Mouse (Mus musculus) neural tube, embryonic 14.5 days (tissue): ENCODE data around the gene Crim1. TPM values are rescaled to one million over a fixed set of nuclear protein-coding genes. Genes with fewer than 3 reads are reported as not detected.
"Not testable (repeated sequence)": the region's sequence is repeated elsewhere in the genome, so short reads cannot be mapped to it uniquely, and the experiment has no call there.

Source experiments
- ATAC-seq: fragments of 200-750 bp; cut with Nextera tagmentation; 2 replicates; pipeline ENCODE4 v1.8.0; 2017; ENCODE audit warnings: low read depth, mild to moderate bottlenecking, moderate TSS enrichment, moderate library complexity
- H3K27ac ChIP-seq: fragments of 300-500 bp; sonication (generic); 2 replicates; pipeline ENCODE4 v1.5.1; 2014; ENCODE audit warnings: low read depth, mild to moderate bottlenecking, control low read depth, low read length, moderate library complexity, mixed read lengths
- H3K27me3 ChIP-seq: fragments of 300-500 bp; sonication (generic); 2 replicates; pipeline ENCODE4 v1.6.1; 2014; ENCODE audit warnings: low read length; ENCODE audit not compliant: control insufficient read depth, insufficient read depth
- H3K36me3 ChIP-seq: fragments of 300-500 bp; sonication (generic); 2 replicates; pipeline ENCODE4 v1.6.1; 2014; ENCODE audit warnings: low read length, mixed read lengths; ENCODE audit not compliant: control insufficient read depth, insufficient read depth
- H3K4me1 ChIP-seq: fragments of 300-500 bp; sonication (generic); 2 replicates; pipeline ENCODE4 v1.6.1; 2014; ENCODE audit warnings: low read length; ENCODE audit not compliant: control insufficient read depth, insufficient read depth
- H3K4me2 ChIP-seq: fragments of 300-500 bp; sonication (generic); 2 replicates; pipeline ENCODE4 v1.6.1; 2014; ENCODE audit warnings: mild to moderate bottlenecking, low read depth, low read length, control low read depth
- H3K4me3 ChIP-seq: fragments of 300-500 bp; sonication (generic); 2 replicates; pipeline ENCODE4 v1.5.1; 2014; ENCODE audit warnings: low read depth, low read length, control low read depth, mixed read lengths
- H3K9ac ChIP-seq: fragments of 300-500 bp; sonication (generic); replicated peaks from 2 replicates; pipeline ENCODE4 v1.6.1; 2014; ENCODE audit warnings: low read depth, mild to moderate bottlenecking, control low read depth, low read length, mixed read lengths
- H3K9me3 ChIP-seq: fragments of 300-500 bp; sonication (generic); 2 replicates; pipeline ENCODE4 v1.6.1; 2016; ENCODE audit warnings: low read length; ENCODE audit not compliant: control insufficient read depth
- WGBS: fragments of 180-500 bp; shearing (Covaris S2); extraction: QIAGEN DNeasy Blood & Tissue Kit; methylation state at CpG from one replicate; pipeline ENCODE4 v1.1.7; 2014; 5-methylcytosine and 5-hydroxymethylcytosine counted together
- polyA plus RNA-seq: library from polyadenylated mRNA; unstranded; fragments of >200 nt; fragmentation: Nextera tagmentation; extraction: Ambion mirVana; gene quantifications from 2 replicates; pipeline ENCODE4 v1.2.1, GENCODE M21; 2014

The Crim1 gene
- polyA plus RNA-seq, 1 experiment from 2014 or later: 22.8 TPM

DNA sequence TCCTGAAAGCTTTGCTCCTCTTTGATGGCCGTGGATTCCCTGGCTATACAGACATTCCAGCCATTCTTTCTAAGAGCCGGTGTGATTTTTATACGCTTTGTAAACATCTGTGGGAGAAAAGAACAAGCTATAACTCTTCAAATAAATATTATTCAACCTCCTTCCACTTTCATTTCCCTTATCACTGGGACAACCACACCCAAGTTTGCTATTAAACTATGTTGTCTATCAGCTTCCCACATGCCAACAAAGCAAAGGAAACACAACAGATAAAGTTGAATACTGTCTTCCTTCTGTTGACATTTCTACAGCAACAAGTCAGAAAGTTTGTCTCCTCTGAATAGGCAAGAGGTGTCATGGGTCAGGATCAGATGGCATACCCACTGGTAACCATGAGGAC, 48.9 kb downstream of the Crim1 start:
- Histone ChIP-seq H3K9me3 (no peaks in the 10 kb centered on the region), H3K9ac (no peak overlapping the region), H3K4me2 (no peak overlapping the region), H3K4me3 (no peak overlapping the region), H3K36me3 (no peaks in the 10 kb centered on the region), H3K27ac (no peak overlapping the region), H3K27me3 (no peaks in the 10 kb centered on the region), H3K4me1 (peaks cover 4% of the 10 kb centered on the region; the same call in 1 of the 2 replicates)
- 55% methylated on average over 3 of the region's 3 CpGs for WGBS
- ATAC-seq: no peak

DNA sequence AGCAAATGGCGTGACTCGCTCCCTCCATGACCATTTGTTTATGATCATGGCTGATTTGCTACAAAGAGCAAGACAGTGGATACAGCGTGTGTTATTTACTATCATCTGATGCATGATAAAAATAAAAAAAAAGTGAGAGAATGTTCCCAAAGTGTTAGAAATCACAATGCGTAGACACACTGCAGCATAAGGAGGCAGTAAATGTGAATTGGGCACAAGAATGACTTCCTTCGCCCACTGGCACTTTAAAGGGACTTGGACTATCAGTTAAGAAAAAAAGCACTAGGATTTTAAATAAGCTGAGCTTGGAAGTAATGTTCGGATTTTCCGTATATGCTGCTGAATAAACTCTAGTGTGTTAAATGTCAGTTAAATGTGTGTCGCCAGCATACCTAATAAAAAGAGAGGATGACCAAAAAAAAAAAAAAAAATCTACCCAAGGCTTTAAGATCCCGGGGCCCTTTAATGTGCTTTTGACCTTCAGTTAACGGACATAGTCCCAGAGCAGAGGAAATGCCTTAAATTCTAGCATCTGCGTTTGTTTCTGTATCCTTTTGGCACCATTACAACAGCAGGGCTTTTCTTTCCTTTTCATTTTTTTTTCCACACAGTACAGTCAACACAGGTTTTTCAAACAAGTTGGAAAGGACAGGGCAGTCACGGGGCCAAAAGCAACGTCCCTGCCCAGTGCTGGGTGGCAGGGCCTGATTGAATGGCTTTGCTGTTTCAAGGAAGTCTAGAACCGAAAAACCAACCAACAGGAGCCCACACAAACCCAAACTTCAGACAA, 50.3 kb downstream of the Crim1 start:
- peaks cover 9% of the 10 kb centered on the region; the same call in 1 of the 2 replicates for H3K4me1 ChIP-seq
- no peak overlapping the region for H3K27ac ChIP-seq
- WGBS: 76% methylated on average over 14 of the region's 14 CpGs
- ATAC-seq: no peak
- no peaks in the 10 kb centered on the region for H3K9me3 ChIP-seq
- no peak overlapping the region for H3K4me2 ChIP-seq
- no peaks in the 10 kb centered on the region for H3K27me3 ChIP-seq
- H3K4me3 ChIP-seq: no peak overlapping the region
- H3K9ac ChIP-seq: no peak overlapping the region
- no peaks in the 10 kb centered on the region for H3K36me3 ChIP-seq

DNA sequence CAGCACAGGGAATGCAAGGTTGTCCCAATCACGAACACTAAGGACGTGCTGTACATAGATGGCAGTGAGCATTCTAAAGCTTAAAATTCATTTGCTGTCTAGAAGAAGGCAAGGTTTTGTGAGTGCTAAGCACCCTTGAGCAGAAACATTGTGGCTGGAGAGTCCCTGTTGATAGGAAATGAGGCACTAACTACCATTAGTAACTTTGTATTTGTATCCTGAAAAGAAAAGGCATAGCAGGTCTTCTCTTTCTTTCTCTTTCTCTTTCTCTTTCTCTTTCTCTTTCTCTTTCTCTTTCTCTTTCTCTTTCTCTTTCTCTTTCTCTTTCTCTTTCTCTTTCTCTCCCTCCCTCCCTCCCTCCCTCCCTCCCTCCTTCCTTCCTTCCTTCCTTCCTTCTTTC, 53.5 kb downstream of the Crim1 start:
- not testable (repeated sequence) for H3K27ac ChIP-seq, H3K36me3 ChIP-seq, H3K4me2 ChIP-seq, ATAC-seq, H3K9ac ChIP-seq, H3K4me3 ChIP-seq, H3K9me3 ChIP-seq, H3K27me3 ChIP-seq, H3K4me1 ChIP-seq
- 93% methylated on average over 2 of the region's 2 CpGs for WGBS

DNA sequence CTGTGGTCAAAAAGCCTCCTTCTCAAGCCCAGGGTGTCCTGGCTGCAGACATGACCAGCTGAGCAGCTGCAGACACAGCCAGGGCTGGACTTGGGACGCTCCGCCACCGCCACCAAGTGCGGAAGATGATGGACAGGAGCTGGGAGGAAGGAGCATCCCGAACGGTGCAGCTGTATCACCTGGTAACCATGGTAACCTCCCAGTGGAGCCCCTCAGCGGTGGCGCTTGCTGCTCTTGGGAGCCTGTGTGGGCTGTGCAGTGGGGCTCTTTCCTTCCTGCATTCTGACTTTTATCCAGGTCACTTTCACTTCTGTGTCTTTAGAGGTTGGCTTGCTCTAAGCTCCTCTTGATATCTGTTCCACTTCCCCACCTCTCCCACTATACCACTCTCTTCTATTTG, 54.2 kb downstream of the Crim1 start:
- WGBS: 50% methylated on average over 8 of the region's 8 CpGs
- no peaks in the 10 kb centered on the region for H3K27me3 ChIP-seq
- peak; percentile 50; the same call in 1 of the 2 replicates for ATAC-seq
- H3K4me2 ChIP-seq: no peak overlapping the region
- no peak overlapping the region for H3K9ac ChIP-seq
- H3K4me1 ChIP-seq: peaks cover 5% of the 10 kb centered on the region; the same call in 1 of the 2 replicates
- H3K9me3 ChIP-seq: no peaks in the 10 kb centered on the region
- H3K27ac ChIP-seq: no peak overlapping the region
- no peaks in the 10 kb centered on the region for H3K36me3 ChIP-seq
- no peak overlapping the region for H3K4me3 ChIP-seq

DNA sequence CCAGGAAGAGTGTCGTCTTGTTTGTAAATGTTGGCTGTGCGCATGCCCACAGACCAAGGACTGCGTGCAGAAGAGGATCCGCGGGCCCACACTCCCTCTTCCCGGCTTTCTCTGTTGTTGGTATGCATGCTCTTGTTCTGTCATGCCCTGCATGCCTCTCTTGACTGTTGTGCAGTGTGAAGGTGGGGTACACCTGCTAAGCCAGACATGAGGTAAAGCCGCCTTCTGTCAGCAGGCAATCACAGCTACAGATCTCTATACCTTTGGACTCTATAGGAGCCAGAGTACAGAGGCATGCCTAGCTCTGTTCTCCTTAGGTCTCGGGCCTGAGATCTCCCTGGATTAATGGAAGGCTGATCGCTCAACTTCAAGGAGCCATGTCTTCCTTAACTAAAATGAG, 55.7 kb downstream of the Crim1 start:
- WGBS: 96% methylated on average over 9 of the region's 9 CpGs
- Histone ChIP-seq H3K4me3 (no peak overlapping the region), H3K27ac (no peak overlapping the region), H3K27me3 (no peaks in the 10 kb centered on the region), H3K4me2 (no peak overlapping the region), H3K4me1 (peaks cover 5% of the 10 kb centered on the region; the same call in 1 of the 2 replicates), H3K9me3 (no peaks in the 10 kb centered on the region), H3K36me3 (no peaks in the 10 kb centered on the region), H3K9ac (no peak overlapping the region)
- ATAC-seq: no peak

DNA sequence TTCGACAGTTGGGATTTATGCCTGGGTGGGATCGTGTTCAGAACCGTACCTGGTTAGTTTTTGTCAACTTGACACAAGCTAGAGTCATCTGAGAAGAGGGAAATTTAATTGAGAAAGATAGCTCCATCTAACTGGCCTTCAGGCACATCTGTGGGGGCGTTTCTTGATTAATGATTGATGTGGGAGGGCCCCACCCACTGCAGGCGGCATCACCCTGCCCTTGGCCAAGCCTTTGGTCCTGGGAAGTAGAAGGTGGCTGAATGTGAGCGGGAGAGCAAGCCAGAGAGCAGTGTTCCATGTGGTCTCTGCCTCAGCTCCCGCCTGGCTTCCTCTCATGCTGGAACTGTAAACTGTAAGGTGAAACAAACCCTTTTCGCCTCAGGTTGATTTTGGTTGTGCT, 56.5 kb downstream of the Crim1 start:
- Histone ChIP-seq H3K9me3 (no peaks in the 10 kb centered on the region), H3K4me3 (no peak overlapping the region), H3K4me2 (no peak overlapping the region), H3K4me1 (peaks cover 5% of the 10 kb centered on the region; the same call in 1 of the 2 replicates), H3K27ac (no peak overlapping the region), H3K36me3 (no peaks in the 10 kb centered on the region), H3K9ac (no peak overlapping the region), H3K27me3 (no peaks in the 10 kb centered on the region)
- no peak for ATAC-seq
- WGBS: 78% methylated on average over 8 of the region's 8 CpGs

DNA sequence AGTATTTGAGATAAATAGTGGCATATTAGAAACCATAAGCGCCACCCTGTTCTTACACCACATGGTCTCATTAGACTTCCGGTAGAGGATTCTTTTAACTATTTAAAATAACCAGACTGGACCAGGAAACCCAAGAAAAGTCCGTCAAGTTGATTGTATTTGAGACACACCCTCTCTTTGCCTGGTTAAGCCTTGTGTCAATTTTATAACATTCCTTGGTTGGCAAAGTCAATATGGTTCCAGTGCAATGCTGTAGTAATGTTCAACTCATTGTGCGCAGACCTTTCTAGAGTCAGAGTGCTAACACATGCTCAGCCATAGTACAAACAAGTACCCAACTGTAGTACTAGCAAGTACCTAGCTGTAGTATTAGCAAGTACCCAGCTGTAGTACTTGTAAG, 61.6 kb downstream of the Crim1 start:
- H3K36me3 ChIP-seq: no peaks in the 10 kb centered on the region
- no peak overlapping the region for H3K4me2 ChIP-seq
- H3K4me3 ChIP-seq: no peak overlapping the region
- no peak overlapping the region for H3K9ac ChIP-seq
- H3K9me3 ChIP-seq: no peaks in the 10 kb centered on the region
- no peak for ATAC-seq
- H3K27me3 ChIP-seq: no peaks in the 10 kb centered on the region
- 0 out of 2 replicates have a peak, but pooled peaks cover 4% of the 10 kb centered on the region for H3K4me1 ChIP-seq
- WGBS: 98% methylated on average over 4 of the region's 4 CpGs
- H3K27ac ChIP-seq: no peak overlapping the region

DNA sequence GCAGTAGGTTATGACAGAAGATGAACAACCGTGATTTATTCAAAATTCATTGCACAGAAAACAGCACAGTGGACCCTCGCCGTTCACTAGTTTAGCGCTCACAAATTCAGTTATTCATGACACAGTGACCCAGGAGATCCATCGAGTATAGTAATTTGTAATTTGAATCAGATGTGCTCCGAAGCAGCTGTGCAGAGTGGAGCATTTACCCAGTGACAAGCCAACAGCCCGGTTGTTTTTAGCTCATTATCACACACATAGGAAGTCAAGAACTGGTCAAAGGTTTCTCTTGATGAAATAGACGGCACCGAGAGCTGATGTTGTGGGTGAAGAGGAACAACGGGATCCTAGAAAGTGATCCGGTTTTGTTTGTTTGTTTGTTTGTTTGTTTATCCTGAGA, 64.1 kb downstream of the Crim1 start:
- WGBS: 39% methylated on average over 11 of the region's 11 CpGs
- no peak overlapping the region; the same call in 1 of the 2 replicates for H3K27ac ChIP-seq
- H3K9me3 ChIP-seq: no peaks in the 10 kb centered on the region
- no peak overlapping the region for H3K9ac ChIP-seq
- no peak overlapping the region for H3K4me2 ChIP-seq
- H3K4me1 ChIP-seq: 0 out of 2 replicates have a peak, but pooled peaks cover 4% of the 10 kb centered on the region
- H3K36me3 ChIP-seq: no peaks in the 10 kb centered on the region
- H3K4me3 ChIP-seq: no peak overlapping the region
- peak; percentile 50; the same call in 1 of the 2 replicates for ATAC-seq
- no peaks in the 10 kb centered on the region for H3K27me3 ChIP-seq

- 82% methylated on average over 7 of the region's 7 CpGs for WGBS
- no peak for ATAC-seq
- H3K4me3 ChIP-seq: no peak overlapping the region
These were observed 65.1 kb downstream of the Crim1 start for GRCm38 (mm10) chr17:78265135-78265534.

More at GRCm38 (mm10) chr17:78265135-78265534, 65.1 kb downstream of the Crim1 start:
- Histone ChIP-seq H3K27ac (no peak overlapping the region), H3K9ac (no peak overlapping the region), H3K36me3 (no peaks in the 10 kb centered on the region), H3K4me1 (0 out of 2 replicates have a peak, but pooled peaks cover 4% of the 10 kb centered on the region), H3K27me3 (no peaks in the 10 kb centered on the region), H3K4me2 (no peak overlapping the region), H3K9me3 (no peaks in the 10 kb centered on the region)
